Mouse (Mus musculus) liver, embryonic 14.5 days (tissue): ENCODE measurements around the gene Vamp8.
A peak's percentile ranks its signal among the peaks of the same experiment; 100 is the strongest.

ENCODE experiments used
- CTCF ChIP-seq: IDR thresholded peaks from 2 replicates; pipeline ENCODE4 v1.5.1; 2016; ENCODE audit warnings: antibody characterized with exemption, low read depth, control low read depth
- EP300 ChIP-seq: IDR thresholded peaks from 2 replicates; pipeline ENCODE4 v1.6.1; 2016; ENCODE audit warnings: antibody characterized with exemption, low read depth

DNA sequence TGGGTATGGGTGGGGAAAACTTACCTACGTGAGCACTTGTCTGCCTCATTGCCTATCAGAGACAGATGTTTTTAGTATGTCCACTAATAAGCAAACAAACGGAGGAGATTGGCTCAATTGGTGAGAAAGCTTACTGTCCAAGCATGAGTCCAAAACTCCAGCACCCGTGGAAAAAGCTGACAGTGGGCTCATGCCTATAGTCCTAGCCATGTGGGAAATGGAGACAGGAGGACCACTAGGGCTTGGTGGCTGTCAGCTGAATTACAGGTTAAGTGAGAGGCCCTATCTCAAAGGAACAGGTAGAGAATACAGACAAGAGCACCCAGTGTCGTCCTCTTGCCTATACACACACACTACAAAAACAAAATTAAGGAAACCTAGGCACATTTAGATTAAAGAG lies 44.2 kb downstream of the Vamp8 start:
- no peak for TF ChIP-seq EP300
- TF ChIP-seq CTCF = peak; percentile 30
